Mouse (Mus musculus) heart, embryonic 15.5 days (tissue): ENCODE measurements around the gene Helb. TPM values are rescaled to one million over a fixed set of nuclear protein-coding genes. Genes with fewer than 3 reads are reported as not detected.

Experiments
- polyA plus RNA-seq: library from polyadenylated mRNA; unstranded; fragments of >200 nt; fragmentation: Nextera tagmentation; extraction: Ambion mirVana; gene quantifications from 2 replicates; pipeline ENCODE4 v1.2.1, GENCODE M21; 2015

Gene Helb
- polyA plus RNA-seq, 1 experiment from 2014 or later, result 5.9 TPM

Other genes starting within 250 kb of the Helb start
- gene Tmbim4, start 88.6 kb upstream of the Helb start, polyA plus RNA-seq, result 103 and 110 TPM in 2 replicates
- gene Irak3, start 89.1 kb upstream of the Helb start, polyA plus RNA-seq, result 0.59 and 0.94 TPM in 2 replicates
- 26.0 and 29.4 TPM in 2 replicates for gene Llph, start 114.1 kb upstream of the Helb start, polyA plus RNA-seq